Mouse (Mus musculus): ENCODE measurements at regions not wholly inside any gene's neighbourhood (a gene's known extent, or its start where the extent isn't known, plus 50 kb on each side); places are given as distances from the start of the nearest gene placed in this dataset.

DNA sequence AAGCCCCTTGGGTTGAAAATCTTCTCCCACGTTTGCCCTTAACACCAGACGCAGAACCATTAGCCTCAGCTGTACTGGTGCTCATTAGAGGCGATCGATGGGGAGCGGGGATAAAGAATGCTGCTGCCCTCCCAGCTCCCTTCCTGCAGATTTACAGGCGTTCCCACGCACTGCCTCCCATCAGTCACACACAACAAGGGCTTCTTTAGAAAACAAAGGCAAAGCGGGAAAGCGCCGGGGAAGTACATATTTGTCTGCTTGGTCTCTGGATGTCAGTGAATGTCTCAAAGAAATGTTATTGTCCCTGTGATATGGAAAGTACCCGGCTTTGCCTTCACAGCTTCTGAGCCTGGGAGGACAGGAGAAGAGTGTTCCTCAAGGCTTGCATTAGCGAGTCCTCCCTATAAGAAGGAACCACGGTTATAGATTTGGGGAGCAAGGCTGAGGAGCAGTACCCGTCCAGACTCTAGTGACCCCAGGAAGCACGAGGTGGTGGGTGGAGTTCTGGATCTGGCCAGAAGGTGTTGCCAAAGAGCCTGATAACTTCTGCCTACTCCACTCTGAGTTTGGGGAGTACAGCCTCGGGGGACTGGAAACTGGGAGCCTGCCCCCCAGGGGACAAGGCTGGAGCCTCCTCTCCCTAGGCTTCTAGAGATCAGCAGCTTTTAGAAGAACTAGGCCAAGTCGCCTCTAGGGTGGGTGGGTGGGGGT, 173.0 kb upstream of the Mki67 start:
- no peak for DNase-seq

DNA sequence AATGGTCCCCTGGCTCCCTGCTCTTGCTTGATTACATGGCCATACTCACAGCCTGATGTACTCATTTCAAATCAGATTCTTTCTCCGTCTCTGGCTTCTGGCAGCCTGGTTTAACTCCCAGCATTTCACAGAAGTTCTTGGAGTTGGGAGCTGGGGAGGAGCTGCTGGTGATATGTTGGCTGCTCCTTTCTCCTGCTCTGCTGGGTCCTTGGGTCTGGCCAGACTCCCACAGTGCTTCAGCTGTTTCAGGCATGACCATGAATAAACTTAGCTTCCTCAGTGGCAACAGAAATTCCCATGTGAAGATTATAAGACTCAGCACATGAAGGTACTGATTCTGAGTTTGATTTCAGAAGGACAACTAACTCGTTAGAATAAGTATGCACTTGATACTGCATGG, 182.7 kb upstream of the Mki67 start:
- DNase-seq: no peak

DNA sequence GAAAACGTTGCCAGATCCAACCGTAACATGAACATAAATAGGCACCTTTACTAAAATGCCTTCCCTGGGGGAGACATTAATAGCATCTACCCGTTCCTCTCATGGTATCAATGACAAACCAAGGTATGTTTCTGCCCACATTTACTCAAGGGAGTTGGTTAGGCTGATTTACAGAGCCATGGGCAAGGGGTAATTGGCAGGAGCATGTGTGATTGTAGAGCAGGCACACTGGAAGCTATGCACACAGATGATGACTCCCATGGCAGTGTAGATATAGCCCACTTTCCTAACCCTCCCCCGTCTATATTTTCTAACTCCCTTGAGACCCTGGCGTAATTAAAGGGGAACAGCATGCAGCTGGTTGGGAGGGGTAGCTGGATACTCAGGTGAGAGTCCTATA, 183.6 kb upstream of the Mki67 start:
- DNase-seq: no peak

DNA sequence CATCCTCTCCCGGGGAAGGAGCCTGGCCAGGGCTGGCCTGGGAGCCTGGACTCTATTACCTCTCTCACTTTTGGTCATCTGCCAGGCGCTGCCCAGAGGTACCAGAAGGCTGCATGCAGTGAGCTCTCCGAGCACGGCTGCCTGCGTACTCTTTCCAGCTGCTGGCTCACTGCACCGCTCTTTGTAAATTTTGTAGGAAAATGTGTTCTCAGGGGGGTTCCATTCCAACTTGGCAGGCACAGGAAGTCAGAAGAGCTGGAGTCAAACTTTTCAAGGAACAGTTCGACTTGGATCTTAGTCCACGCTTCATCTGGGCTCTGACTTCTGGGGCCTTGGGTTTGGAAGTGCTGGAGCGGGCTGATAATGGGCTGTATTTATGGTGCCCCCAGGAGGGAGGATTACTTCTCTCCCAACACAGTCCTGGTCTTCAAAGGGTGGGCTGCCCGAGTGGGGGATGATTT, 184.7 kb upstream of the Mki67 start:
- DNase-seq: no peak

DNA sequence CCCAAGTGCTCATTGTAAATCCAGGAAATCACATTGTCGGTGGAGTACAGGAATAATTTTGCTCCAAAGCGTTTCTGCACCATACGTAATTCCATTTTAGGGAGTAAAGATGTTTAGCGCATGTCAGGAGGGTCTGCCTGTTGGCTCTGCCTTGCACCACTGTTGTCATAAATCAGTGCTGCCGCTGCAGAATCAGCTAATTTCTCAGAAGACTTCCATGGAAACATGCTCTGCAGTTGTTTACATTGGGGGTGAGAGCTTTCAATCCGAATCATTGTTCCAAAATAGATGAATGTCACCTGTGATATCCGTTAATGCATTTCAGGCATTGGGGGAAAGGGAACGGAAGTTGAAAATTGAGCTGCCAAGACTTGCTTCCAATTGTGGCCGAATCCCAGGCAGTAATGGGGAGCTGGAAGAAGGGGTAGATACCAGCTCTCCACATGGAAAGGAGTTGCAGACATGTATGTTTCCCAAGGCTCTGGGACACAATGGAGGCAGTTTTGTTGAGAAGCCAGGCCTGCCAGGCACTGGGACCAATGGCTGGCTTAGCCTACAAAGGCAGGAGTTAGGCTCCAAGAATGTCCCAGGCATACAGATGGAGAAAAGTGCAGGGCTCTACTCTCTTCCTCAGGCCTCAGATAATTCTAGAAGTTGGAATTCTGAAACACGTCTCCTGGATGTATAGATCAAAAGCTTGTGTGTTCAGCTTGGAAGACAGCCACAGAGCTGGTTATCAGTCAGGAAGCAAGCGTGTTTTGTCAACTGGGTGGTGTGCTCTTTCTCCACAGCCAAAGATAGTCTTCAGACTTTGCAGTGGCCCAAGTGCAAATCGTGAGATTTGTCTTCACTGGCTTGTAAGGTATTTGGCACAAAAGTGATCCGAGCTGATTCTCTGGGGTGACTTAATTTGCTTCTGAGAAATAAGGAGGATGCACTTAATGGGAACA, 186.2 kb upstream of the Mki67 start:
- no peak for DNase-seq

DNA sequence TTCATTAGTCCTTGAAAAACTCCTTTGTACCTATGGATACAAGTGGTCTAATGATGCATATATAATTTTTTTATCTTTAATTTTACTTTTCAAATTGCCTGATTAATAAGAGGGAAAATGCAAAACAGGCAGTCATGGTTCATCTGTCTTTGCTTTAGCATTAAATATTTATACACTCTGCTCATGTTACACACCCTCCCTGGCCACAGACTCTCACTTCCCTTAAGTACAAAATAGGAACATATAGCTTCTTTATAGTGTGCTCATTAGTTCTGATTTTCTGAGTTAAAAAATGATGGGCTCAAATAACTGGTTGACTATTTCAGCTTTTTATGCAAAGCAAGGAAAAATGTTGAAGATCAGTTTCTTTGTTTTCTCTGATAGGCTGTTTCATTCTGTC, 195.2 kb upstream of the Mki67 start:
- no peak for DNase-seq

DNA sequence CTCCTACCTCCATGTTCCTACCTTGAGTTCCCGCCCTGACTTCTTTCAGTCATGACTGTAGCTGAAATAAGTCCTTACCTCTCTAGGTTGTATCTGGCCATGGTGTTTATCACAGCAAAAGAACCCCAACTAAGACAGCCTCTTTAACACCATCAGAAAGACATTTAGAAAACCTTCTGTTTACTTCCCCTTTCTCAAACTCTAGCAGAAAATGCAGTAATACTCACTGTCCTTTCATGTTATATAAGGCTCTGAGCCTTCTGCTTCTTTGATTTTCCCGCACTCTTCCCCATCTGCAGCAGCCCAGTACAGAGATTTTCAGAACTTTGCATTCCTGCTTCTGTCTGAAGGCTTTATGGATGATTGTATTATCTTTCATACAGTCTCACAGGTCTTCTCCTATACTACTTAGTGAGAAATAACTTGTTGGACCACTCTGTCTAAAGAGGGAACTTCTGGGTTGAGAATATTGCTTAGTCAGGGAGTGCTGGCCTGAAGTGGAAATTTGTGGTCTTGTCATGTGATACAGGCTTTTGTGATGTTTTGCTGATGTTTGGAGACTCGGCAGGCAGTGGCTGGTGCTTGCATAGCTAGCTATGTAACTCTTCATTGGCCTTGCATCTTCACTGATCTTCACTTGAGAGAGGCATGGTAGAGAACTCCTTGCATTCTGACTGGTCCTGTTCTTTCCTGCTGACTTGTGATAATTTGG, 197.9 kb upstream of the Mki67 start:
- no peak for DNase-seq

DNA sequence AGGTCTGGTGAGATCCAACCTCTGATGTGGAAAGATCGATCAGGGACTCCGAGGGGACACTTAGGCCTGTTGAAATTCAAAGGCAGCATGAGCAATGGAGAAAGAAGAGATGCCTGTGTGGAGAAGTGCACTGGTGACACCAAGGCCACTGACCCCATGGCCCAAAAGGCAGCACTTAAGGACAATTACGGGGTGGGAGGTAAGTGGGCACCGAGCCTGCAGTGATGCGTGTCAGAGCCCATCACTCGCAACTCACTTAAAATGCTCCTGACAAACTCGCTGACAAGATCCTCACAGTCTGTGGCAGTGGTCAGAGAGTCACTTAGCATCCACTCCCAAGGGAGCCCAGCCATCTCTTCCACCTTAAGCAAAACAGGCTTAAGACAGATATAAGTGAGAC, 207.7 kb upstream of the Mki67 start:
- no peak for DNase-seq

DNA sequence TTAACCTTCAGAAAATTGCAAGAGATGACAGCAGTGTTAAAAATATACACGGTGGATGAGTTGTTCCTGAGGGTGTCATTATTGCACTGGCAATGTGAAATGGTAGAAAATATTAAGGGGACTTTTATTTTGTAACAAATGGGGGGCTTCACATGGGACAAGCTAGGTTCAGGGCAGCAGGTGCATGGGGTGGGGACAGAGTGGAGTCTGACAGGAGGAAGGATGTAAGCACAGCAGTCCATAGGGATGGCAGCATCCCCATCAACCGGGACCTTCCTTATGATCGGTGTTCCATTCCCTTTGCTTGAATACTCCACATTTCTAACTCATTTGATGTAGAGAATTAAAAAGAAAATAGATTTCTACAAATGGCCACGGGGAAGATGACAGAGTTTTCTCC, 208.5 kb upstream of the Mki67 start:
- no peak for DNase-seq

DNA sequence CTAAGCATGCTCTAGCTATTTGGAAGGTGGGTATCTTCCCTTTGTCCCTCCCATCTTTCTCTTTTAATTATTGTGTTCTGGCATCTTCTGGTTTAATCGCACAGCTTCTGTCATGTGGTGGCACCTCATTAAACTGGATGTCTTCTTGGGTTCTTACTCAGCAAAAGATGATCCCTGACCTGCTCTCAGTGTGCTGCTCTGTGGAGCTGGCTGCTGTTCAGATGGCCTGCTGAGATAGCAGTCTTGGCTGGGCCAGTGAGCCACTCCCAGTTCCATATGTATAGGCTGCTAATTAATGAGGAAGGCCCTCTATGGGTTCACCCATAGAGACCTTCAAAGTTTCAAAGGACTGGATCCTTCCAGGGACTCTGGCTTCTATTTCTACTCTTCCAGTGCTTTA, 213.9 kb upstream of the Mki67 start:
- DNase-seq: no peak

DNA sequence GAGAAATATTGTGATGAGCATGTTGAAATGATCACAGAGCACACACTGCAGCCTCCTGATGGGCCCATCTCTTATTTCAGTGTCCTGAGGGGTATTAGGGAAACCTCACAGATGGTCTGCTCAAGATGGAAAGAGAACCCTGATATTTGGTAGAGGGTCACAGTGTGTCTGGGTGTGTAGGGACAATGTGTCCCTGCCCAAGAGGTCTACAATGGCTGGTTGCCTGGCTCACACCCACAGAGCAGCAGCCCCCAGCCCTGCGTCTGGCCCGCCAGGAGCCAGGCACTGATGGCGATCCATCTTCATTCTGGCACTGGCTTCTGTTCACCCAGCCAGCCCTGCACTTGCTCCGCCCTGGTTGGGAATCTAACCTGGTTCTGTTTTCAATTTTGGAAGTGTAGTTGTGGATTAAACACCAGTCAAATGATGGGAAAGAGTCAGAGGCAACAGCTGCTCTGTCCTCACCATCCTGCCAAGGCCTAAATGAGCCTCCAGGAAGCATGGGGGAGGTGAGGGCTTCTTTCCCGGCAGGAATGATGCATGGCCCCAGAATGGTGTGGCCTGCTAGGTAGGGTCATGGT, 216.5 kb upstream of the Mki67 start:
- DNase-seq: no peak

DNA sequence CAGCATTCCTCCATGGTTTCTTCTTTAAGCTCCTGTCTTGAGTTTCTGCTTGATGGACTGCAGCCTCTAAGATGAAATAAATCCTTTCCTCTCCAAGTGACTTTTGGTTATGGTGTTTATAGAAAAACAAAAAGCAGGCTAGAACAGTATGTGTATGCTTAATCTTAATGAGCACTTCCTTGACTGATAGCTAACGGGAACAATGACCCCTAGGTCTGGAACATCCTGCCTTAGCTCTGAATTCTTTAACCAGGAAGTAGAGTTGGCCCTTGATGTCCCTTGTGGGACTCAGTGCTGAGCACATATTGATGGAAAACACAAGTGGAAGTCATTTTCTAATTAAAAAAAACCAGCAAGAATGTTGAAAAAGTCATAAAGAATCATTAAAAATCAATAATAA, 219.0 kb upstream of the Mki67 start:
- no peak for DNase-seq

DNA sequence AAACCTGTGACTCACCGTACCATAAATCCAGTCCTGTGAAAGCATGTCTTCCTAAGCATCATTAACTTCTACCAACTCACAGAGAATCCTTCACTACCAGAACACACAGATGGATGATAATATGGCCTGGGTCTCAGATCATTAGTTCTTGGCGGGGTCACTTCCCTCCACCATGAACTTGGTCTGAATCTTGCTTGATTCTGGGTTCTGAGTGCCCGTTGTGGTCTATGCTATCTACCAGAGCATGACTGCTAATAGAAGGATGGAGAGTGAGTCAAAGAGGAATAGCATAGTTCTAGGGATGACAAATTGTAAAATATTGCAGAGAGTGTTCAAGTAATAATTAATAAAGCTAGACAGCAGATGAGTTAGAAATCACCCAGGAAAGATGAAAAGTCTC, 221.3 kb upstream of the Mki67 start:
- no peak for DNase-seq

DNA sequence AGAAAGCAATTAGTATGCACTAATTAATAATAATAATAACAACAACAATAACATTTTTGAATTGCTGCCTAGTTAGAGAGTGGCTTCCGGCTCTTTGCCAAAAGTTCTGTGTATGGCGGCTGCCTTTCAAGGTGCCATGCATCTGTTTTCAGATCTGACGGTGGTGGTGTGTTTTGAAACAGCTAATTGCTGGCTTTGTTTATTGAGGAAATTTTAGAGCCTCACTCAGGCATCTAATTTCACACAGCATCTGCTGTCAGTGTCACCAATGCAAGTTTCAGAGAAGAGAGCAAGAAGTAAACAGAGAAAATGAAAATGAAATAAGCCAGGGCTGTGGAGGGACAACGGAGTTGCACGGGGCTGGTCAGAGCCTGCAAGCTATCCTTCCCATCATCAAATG, 223.2 kb upstream of the Mki67 start:
- no peak for DNase-seq

DNA sequence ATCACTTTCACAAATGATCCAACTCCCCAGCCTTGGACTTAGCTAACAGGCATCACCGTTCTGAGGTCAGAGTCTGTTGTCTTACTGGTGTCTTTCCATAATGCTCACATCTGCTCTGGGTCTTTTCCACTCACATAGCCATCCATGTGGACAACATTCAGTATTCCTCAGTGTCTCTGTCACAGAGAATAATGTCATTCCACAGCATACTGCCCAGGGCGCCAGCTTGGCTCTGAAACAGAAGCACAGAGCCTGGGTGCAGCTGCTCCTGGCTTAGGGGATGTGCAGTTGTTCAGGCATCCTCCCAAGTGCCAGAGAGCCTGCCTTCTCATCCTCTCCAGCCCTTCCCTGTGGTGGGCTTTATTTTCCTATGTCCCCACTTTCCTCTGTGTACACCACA, 226.7 kb upstream of the Mki67 start:
- no peak for DNase-seq

DNA sequence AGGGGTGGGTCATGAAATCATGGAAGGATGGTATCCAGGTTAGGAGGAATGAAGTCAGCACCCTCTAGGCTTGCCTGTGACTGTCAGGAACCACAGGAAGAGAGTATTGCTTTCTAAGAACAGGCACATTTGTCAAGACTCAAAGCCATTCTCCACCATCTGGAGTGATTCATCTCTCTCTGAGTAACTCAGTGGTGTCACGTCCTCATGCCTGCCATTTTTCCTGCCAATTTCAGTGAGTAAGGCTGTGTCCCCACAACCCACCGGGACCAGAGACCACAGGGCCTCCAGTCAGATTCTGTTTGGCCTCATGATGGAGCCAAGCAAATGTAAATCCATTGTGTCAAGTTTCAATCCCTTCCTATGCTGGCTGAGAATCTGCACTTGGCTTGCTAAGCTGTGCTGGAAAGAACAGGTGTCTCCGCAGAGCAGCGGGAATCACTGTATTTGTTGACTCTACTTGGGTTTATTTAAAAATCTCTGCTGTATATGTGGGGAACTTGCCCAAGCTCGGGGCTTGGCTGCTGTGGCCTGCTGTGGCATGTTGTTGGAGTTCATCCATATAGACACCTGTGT, 230.0 kb upstream of the Mki67 start:
- DNase-seq: peak; percentile 19

DNA sequence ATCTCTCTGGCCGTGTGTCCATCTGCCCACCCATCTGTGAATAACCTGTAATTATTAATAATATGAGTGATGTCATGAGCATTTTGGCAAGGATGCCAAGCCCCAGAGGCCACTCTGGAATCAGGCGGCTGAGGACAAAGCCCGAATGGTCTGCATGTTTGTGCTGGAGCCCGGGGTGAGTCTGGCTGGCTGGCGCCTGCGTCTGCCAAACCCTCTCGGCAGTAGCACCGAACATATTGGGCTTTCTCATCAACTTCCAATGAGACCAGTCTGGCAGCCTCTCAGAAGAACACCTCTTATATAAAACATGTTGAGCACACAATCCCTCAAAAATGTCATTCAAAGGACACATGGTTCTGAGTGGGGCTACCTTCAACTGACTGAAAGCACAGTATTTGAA, 244.9 kb upstream of the Mki67 start:
- DNase-seq: peak; percentile 55

DNA sequence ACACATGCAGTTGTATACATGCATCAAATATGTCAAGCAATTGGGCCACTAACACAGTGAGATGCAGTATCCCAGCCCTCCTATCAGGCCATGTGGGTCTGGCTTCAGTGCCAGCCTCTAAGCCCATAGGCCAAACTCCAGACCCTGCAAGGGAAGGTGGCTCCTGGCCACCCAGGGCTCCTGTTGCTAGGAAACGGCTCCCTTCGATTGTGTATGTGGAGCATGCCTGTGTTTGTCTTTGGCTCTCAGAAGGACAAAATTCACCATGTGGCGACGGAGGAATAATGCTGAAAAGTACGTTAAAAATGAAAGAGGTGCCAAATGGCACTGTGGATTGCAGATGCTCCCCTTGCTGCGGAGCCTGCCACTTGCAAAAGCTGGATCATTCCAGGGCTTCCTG, 249.4 kb upstream of the Mki67 start:
- DNase-seq: peak; percentile 64

DNA sequence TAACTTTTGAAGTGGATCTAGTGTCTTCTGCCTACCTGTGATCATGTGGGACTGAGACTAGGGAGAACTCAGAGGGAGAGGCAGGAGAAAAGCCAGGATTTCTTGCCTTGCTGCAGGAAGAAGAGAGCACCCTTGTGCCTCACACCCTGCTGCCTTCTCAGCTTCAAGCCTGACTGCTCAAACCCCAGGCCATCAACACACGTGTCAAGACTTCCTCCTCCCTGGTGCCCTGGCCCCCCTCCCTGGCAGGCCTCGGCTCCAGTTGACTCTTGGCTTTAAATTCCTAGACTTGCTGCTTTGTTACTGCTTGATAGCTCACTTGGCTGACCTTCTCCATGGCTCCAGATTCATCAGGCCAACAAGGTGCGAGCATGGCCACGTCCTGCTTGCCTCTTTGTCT, 250.1 kb upstream of the Mki67 start:
- no peak for DNase-seq

DNA sequence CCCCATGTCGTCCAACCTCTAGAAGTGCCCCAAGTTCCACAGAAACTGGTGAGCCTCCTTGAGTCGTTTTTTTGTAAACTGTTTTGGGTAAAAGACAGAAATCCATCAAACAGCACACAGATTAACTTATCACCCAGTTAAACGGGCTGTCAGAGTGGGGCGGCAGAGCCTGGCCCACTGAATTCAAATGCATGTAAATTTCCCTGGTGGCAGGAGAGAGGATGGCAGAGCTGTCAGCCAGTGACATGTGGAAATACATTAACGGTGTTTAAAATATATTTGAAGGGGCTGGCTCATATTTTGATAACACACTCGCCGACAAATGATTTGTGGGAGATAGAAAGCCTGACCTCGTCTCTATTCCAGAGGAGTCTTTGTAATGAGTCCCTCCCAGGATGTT, 252.5 kb upstream of the Mki67 start:
- DNase-seq: no peak

DNA sequence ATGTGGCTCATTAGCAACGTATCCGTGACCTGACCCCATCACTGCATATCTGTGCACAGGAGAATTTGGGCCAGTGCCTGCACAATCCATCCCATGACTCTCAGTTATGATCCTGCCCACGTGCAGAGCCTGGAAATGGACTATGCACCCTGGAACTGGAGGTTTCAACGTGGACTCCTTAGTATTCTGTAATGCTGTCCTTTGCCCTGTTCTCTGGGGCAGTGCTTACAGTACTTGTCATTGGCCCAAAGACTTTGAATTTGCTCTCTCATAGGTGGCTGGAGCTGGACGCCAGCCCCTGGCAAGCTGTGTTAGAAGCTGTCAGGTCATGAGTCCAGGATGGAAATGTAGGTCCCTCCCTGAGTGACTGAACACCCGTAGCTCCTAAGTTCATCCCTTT, 269.9 kb upstream of the Mki67 start:
- DNase-seq: no peak

DNA sequence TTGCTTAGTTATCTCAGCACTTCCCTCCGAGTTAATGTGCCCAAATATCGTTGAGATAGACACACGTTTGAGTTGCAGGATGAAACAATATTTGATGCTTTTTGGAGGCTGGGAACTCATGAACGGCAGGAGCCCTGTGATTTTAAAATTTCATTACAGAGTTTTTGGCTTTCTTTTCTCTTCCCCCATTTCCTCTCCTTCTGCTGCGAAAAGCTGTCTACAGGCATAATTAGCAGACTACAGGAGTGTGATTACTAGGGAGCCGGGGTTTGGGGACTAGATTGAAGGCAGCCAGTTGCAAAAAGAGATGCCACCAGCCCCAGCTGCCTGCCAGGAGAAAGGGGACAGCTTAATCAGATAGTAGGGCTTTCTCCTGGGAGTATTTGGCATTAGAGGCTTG, 274.2 kb upstream of the Mki67 start:
- peak; percentile 51 for DNase-seq

DNA sequence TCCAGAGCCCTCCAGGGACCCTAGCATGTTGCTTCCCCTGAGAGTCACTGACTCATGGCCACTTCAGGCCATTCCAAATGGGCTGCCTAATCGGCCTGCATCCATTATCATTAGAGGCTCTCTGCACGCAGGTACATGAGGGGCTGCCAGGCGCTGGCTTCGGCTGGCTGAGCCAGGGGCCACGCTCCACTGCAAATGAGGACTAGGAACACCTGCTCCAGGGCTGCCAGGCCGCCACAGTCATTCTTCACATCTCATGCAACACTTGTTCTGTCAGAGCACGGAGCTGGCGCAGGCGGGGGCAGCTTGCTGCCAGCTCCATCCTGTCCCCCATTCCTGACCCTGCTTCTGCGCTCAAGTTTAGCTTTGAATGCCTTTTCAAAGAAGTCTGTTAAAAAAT, 280.7 kb upstream of the Mki67 start:
- no peak for DNase-seq

All from layer of hippocampus, adult 9-11 months (tissue).